ENCODE assay signal across 12 mouse cellular contexts in the genomic region with DNA sequence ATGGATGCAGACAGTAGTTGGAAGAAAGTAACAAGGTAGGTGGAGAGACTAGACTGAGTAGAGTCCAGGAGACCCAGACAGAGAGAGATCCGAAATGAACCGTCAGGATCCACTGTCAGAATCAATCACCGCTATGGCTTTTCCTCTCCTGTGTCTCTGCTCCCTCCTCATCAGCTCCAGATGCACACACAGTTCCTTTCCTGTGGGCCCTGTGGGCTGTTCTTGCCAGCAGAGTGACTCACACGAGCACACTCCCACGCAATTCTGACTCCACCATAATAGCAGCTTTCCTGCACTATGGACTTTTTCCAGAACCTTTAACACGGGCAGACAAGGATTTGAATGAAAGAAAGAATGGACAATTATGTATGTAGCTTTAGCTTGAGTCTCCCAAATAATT. TPM values are rescaled to one million over a fixed set of nuclear protein-coding genes. Genes with fewer than 3 reads are reported as not detected.
DNase-seq lines count a peak whose midpoint lies in the region; TF ChIP-seq lines count a peak whose summit lies in the region.
"Had no signal": no experiment of that assay in that cellular context is flagged by ENCODE, and none has a peak within 500 bp of the region (broad histone marks: within the 10 kb centered on the region; RNA-seq: fewer than 3 reads in every experiment).

No protein-coding gene starts in this region.

- H3K4me3 ChIP-seq in gastrocnemius, adult 2 months = no peak overlapping the region
- H3K4me3 ChIP-seq: embryonic facial prominence, embryonic 13.5 days; limb, embryonic 12.5 days had no signal

- peak overlapping the region; percentile 55 for H3K27ac ChIP-seq in gastrocnemius, adult 2 months
- H3K27ac ChIP-seq: embryonic facial prominence, embryonic 13.5 days; limb, embryonic 12.5 days had no signal

- TF ChIP-seq CTCF in gastrocnemius, adult 2 months (IDR thresholded peaks at IDR 0.05) = no peak

- intact Hi-C loops in gastrocnemius, adult 2 months (cut with DNase I) = loop anchor here (10.0 kb wide), 1 partner anchor 133 kb away; no protein-coding TSS in a partner anchor
- intact Hi-C loops in heart, postnatal 14 days (cut with DNase I) = loop anchor here (10.0 kb wide), 1 partner anchor 213 kb away; no protein-coding TSS in a partner anchor

- peak; percentile 50 for DNase-seq in gastrocnemius, adult 2 months
- no peak for DNase-seq in gastrocnemius, postnatal 10 days
- peak; percentile 55 for DNase-seq in right cerebral cortex, postnatal 25 days
- no peak for DNase-seq in right cerebral cortex, postnatal 14 days
- peak; percentile 45 to 47 for DNase-seq in heart, postnatal 14 days
- peak; percentile 64 for DNase-seq in skeletal muscle tissue, adult 2 months (ENCODE audit: low read depth, low spot score)
- DNase-seq in thymus, postnatal 14 days = no peak
- no peak for DNase-seq in cerebellum, adult 18-20 months
- DNase-seq: cerebellum, adult 8-10 months; thymus, adult 2 months had no signal

RNA-seq across cellular contexts. Expression of a gene that starts 31.8 kb away (rescaled TPM):
- 100 to 1,000 TPM; 214 to 243 TPM for total RNA-seq in gastrocnemius, adult 2 months (2021)
- 100 to 1,000 TPM; 207 to 241 TPM for total RNA-seq in gastrocnemius, postnatal 10 days (2021)
- total RNA-seq in heart, postnatal 14 days (2021) = 100 to 1,000 TPM; 269 to 291 TPM

Comparison
In these comparisons a context has a peak if more than half of its experiments do, and no peak if none do; other contexts are left out.
1. DNase-seq: peak in gastrocnemius, adult 2 months (single experiment), right cerebral cortex, postnatal 25 days (single experiment), heart, postnatal 14 days (2 of 2) and skeletal muscle tissue, adult 2 months (single experiment); none in gastrocnemius, postnatal 10 days (single experiment), right cerebral cortex, postnatal 14 days (single experiment), thymus, postnatal 14 days (single experiment) and cerebellum, adult 18-20 months (0 of 2).